19 mouse cellular contexts compared by ENCODE assay signal in the genomic region with DNA sequence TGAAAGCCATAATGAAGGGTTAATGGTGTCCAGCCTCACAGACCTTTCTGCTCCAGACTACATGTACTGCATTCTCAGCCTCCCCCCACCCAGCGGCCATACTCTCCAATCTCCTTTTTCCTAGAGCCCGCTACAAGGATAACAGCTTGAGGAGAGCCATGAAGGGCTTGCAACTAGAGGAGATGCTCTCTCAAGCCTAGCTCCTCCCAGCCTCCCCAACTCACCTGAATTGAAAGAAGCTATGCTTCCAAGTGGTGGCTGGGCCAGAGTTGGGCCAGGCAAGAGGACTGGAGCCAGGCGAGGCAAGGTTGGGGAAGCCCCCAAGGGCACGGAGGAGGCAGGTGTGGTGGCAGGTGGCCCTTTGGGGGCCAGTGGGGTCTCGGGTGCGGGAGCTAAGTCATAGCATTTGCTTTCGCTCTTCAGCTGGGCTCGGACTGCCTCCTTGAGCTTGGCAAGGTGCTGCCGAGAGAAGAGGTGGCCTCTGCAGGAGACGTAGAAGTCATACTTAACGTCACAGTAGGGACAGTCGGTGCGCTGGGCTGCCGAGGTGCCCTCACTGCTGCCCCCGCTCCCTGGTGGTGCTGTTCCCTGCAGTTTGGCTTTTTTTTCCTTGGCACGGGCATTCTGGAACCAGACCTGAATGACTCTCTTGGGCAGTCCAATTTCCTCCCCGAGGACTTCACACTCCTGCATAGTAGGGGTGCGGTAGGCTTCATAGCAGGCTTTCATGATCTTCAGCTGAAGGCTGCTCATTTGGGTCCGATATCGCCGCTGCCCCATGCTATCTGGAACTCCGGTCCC. TPM values are rescaled to one million over a fixed set of nuclear protein-coding genes. Genes with fewer than 3 reads are reported as not detected.
DNase-seq lines count a peak whose midpoint lies in the region; ATAC-seq and TF ChIP-seq lines count a peak whose summit lies in the region.
"Had no signal": no experiment of that assay in that cellular context is flagged by ENCODE, and none has a peak within 500 bp of the region (broad histone marks: within the 10 kb centered on the region; RNA-seq: fewer than 3 reads in every experiment).

No protein-coding gene starts in this region.

- peaks cover 71% of the 10 kb centered on the region for H3K4me1 ChIP-seq in liver, embryonic 12.5 days

- H3K9ac ChIP-seq in liver, embryonic 12.5 days, result peak overlapping the region; percentile 90
- H3K9ac ChIP-seq: hindbrain, embryonic 15.5 days had no signal

- H3K9me3 ChIP-seq in liver, embryonic 12.5 days (replicated peaks), result no peaks in the 10 kb centered on the region
- H3K9me3 ChIP-seq: heart, embryonic 10.5 days; hindbrain, embryonic 15.5 days; midbrain, embryonic 10.5 days had no signal

- peak; percentile 25; the same call in 1 of the 2 replicates for TF ChIP-seq CTCF in layer of hippocampus, adult 2 months (conservative IDR thresholded peaks at IDR 0.05)

- H3K4me2 ChIP-seq in liver, embryonic 12.5 days, result peak overlapping the region; percentile 89

- peaks cover 12% of the 10 kb centered on the region for H3K36me3 ChIP-seq in liver, embryonic 12.5 days

- DNase-seq in adrenal gland, postnatal 14 days, result peak; percentile 37
- DNase-seq in adrenal gland, postnatal 25 days, result no peak
- DNase-seq in layer of hippocampus, adult 2 months (ENCODE audit: low spot score in 2 of 2), result no peak
- no peak for DNase-seq in layer of hippocampus, postnatal 14 days (ENCODE audit: low spot score in 2 of 2)
- peak; percentile 77 for DNase-seq in cerebellum, adult 11-12 months
- no peak for DNase-seq in neural tube, embryonic 10.5 days (ENCODE audit: extremely low spot score, low spot score)
- DNase-seq: embryo, embryonic 11 days; gastrocnemius, adult 2 months; lung, postnatal 10 days; spleen, adult 18-20 months had no signal

- peak overlapping the region; percentile 69 for H3K27ac ChIP-seq in layer of hippocampus, adult 2 months
- H3K27ac ChIP-seq in liver, embryonic 12.5 days, result peak overlapping the region; percentile 92
- H3K27ac ChIP-seq: gastrocnemius, adult 2 months; stomach, postnatal 0 days had no signal

- no peak overlapping the region for H3K4me3 ChIP-seq in layer of hippocampus, adult 2 months
- peak overlapping the region; percentile 72 for H3K4me3 ChIP-seq in liver, embryonic 12.5 days
- H3K4me3 ChIP-seq: gastrocnemius, adult 2 months; hindbrain, embryonic 15.5 days; midbrain, embryonic 10.5 days; myocyte had no signal

- ATAC-seq in liver, embryonic 12.5 days, result no peak
- no peak for ATAC-seq in CD4-positive, CD25-positive, alpha-beta regulatory T cell, adult 4 months
- ATAC-seq: activated CD4-positive, CD25-positive, alpha-beta regulatory T cell, adult 4 months had no signal

- WGBS in liver, embryonic 12.5 days (ENCODE audit: insufficient replicate concordance), result 72% methylated on average over 22 of the region's 22 CpGs

- H3K27me3 ChIP-seq in liver, embryonic 12.5 days (replicated peaks), result peaks cover 28% of the 10 kb centered on the region
- H3K27me3 ChIP-seq: hindbrain, embryonic 15.5 days had no signal

RNA-seq across cellular contexts. Expression of a gene that starts 28.3 kb away (rescaled TPM):
- 7.3 and 9.8 TPM in 2 replicates for total RNA-seq in adrenal gland, postnatal 14 days (2021)
- total RNA-seq in adrenal gland, postnatal 25 days (2021), result 9.1 and 9.9 TPM in 2 replicates
- 10 to 100 TPM; 55.5 to 67.3 TPM for total RNA-seq in layer of hippocampus, adult 2 months (2021)
- 10 to 100 TPM; 41.2 to 48.8 TPM for total RNA-seq in layer of hippocampus, postnatal 14 days (2021)
- 2.4 and 2.5 TPM in 2 replicates for polyA plus RNA-seq in liver, embryonic 12.5 days (2016; fragmentation: Nextera tagmentation; extraction: Ambion mirVana)
- polyA plus RNA-seq in CD4-positive, CD25-positive, alpha-beta regulatory T cell, adult 4 months (2017; shearing (Covaris generic)), result 1 to 10 TPM; 4.2 to 4.6 TPM

RNA-seq across cellular contexts. Expression of a gene that starts 30.8 kb away (rescaled TPM):
- total RNA-seq in adrenal gland, postnatal 14 days (2021), result 11.3 and 15.8 TPM in 2 replicates
- 16.2 and 21.6 TPM in 2 replicates for total RNA-seq in adrenal gland, postnatal 25 days (2021)
- 10 to 100 TPM; 19.3 to 23.7 TPM for total RNA-seq in layer of hippocampus, adult 2 months (2021)
- 10 to 100 TPM; 21.7 to 24.7 TPM for total RNA-seq in layer of hippocampus, postnatal 14 days (2021)
- 6.9 TPM in 2 replicates for polyA plus RNA-seq in liver, embryonic 12.5 days (2016; fragmentation: Nextera tagmentation; extraction: Ambion mirVana)
- 10 to 100 TPM; 11.6 to 17.9 TPM for polyA plus RNA-seq in CD4-positive, CD25-positive, alpha-beta regulatory T cell, adult 4 months (2017; shearing (Covaris generic))

RNA-seq across cellular contexts. Expression of a gene that starts 42.6 kb away (rescaled TPM):
- 26.6 and 36.1 TPM in 2 replicates for total RNA-seq in adrenal gland, postnatal 14 days (2021)
- 27.4 and 32.8 TPM in 2 replicates for total RNA-seq in adrenal gland, postnatal 25 days (2021)
- 10 to 100 TPM; 15.4 to 19.3 TPM for total RNA-seq in layer of hippocampus, adult 2 months (2021)
- 10 to 100 TPM; 15.8 to 18.6 TPM for total RNA-seq in layer of hippocampus, postnatal 14 days (2021)
- 34.0 and 34.5 TPM in 2 replicates for polyA plus RNA-seq in liver, embryonic 12.5 days (2016; fragmentation: Nextera tagmentation; extraction: Ambion mirVana)
- polyA plus RNA-seq in CD4-positive, CD25-positive, alpha-beta regulatory T cell, adult 4 months (2017; shearing (Covaris generic)), result 100 to 1,000 TPM; 110 to 194 TPM

RNA-seq across cellular contexts. Expression of a gene that starts 48.5 kb away (rescaled TPM):
- total RNA-seq in adrenal gland, postnatal 14 days (2021), result 34.5 and 39.2 TPM in 2 replicates
- 38.3 and 39.8 TPM in 2 replicates for total RNA-seq in adrenal gland, postnatal 25 days (2021)
- total RNA-seq in layer of hippocampus, adult 2 months (2021), result 10 to 100 TPM; 30.3 to 34.9 TPM
- total RNA-seq in layer of hippocampus, postnatal 14 days (2021), result 10 to 100 TPM; 28.6 to 33.5 TPM
- 55.6 and 57.5 TPM in 2 replicates for polyA plus RNA-seq in liver, embryonic 12.5 days (2016; fragmentation: Nextera tagmentation; extraction: Ambion mirVana)
- 100 to 1,000 TPM; 181 to 192 TPM for polyA plus RNA-seq in CD4-positive, CD25-positive, alpha-beta regulatory T cell, adult 4 months (2017; shearing (Covaris generic))

RNA-seq across cellular contexts. Expression of a gene that starts 53.0 kb away (rescaled TPM):
- 3.3 and 5.9 TPM in 2 replicates for total RNA-seq in adrenal gland, postnatal 14 days (2021)
- total RNA-seq in adrenal gland, postnatal 25 days (2021), result 3.8 and 6.6 TPM in 2 replicates
- 100 to 1,000 TPM; 453 to 476 TPM for total RNA-seq in layer of hippocampus, adult 2 months (2021)
- 100 to 1,000 TPM; 408 to 411 TPM for total RNA-seq in layer of hippocampus, postnatal 14 days (2021)
- 0.15 and 0.18 TPM in 2 replicates for polyA plus RNA-seq in liver, embryonic 12.5 days (2016; fragmentation: Nextera tagmentation; extraction: Ambion mirVana)
- not detected for polyA plus RNA-seq in CD4-positive, CD25-positive, alpha-beta regulatory T cell, adult 4 months (2017; shearing (Covaris generic))
- total RNA-seq: MEL had no signal
- polyA plus RNA-seq: activated CD4-positive, CD25-positive, alpha-beta regulatory T cell, adult 4 months; myocyte had no signal

Comparison
In these comparisons a context has a peak if more than half of its experiments do, and no peak if none do; other contexts are left out.
1. DNase-seq: peak in adrenal gland, postnatal 14 days (single experiment) and cerebellum, adult 11-12 months (single experiment); none in adrenal gland, postnatal 25 days (single experiment), layer of hippocampus, adult 2 months (0 of 2), layer of hippocampus, postnatal 14 days (0 of 2) and neural tube, embryonic 10.5 days (single experiment).